Mouse (Mus musculus) left cerebral cortex, postnatal 36 days (tissue): ENCODE measurements around the gene Vmn2r43. TPM values are rescaled to one million over a fixed set of nuclear protein-coding genes. Genes with fewer than 3 reads are reported as not detected.
"Not testable (repeated sequence)": the region's sequence is repeated elsewhere in the genome, so short reads cannot be mapped to it uniquely, and the experiment has no call there.

Experiments used
- DNase-seq, 2 experiments: peaks; one replicate each; pipeline ENCODE4 v3.0.0; 2021 to 2022; ENCODE audit warnings: low spot score in 2 of 2, mixed read lengths in 1 of 2
- intact Hi-C: fragments of 180-260 bp; cut with DNase I; formaldehyde crosslinking; loops from one replicate; pipeline ENCODE4 v1.15.1; 2025
- total RNA-seq, 2 experiments: library from RNA; stranded (reverse); gene quantifications; 2 replicates each; pipeline ENCODE4 v1.2.3; 2021

Gene Vmn2r43
- not detected for total RNA-seq

DNA sequence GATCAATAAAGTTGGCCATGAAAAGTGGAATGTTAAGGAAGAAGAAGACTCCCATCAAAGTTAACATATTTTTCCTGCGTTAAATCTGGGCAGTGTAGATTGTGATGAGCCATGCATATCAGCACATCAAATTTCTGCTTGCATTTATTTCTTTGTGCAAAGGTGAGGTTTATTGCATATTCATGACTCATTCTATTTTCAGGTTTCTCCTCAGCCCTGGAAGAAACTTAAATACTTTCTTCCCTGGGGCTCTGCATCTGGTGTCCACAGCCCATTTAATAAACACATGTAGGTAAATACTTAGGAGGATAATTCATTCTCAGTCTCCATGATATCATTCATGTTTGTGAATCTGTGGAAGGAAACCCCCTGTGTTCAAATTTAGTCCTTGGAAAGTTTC lies at the start of gene Vmn2r43:
Gene Vmn2r43 (minus strand): TSS at position 101 of the 400 bp plus-strand sequence.
- intact Hi-C loops, DNase-seq: not testable (repeated sequence)

DNA sequence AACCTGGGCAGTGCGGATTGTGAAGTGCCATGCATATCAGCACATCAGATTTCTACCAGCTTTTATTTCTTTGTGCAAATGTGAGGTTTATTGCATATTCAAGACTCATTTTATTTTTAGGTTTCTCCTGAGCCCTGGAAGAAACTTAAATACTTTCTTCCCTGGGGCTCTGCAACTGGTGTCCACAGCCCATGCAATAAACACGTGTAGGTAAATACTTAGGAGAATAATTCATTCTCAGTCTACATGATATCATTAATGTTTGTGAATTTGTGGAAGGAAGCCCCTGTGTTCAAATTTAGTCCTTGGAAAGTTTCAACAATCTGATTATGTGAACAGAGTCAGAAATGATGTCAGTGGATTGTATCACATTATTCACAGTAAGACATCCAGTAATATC lies 60.2 kb downstream of the Vmn2r43 start, which contains the start of gene Vmn2r42:
Gene Vmn2r42 (minus strand): TSS at position 101 of the 400 bp plus-strand sequence.
- intact Hi-C loops, DNase-seq: not testable (repeated sequence)

Other genes with a start within 250 kb of the Vmn2r43 start
- not detected for gene Vmn2r41, start 98.9 kb downstream of the Vmn2r43 start, total RNA-seq
- not detected for gene Vmn2r42, start 60.3 kb downstream of the Vmn2r43 start, total RNA-seq
- gene Vmn2r44, start 122.7 kb upstream of the Vmn2r43 start, total RNA-seq = not detected
- gene Vmn2r45, start 228.5 kb upstream of the Vmn2r43 start, total RNA-seq = not detected